Mouse (Mus musculus): ENCODE results near the gene Gm28035. TPM values are rescaled to one million over a fixed set of nuclear protein-coding genes. Genes with fewer than 3 reads are reported as not detected.

The Gm28035 gene
- total and polyA plus RNA-seq, 3 experiments, result 4.6 to 7.6 (median 6.0) TPM

GRCm38 (mm10) chr2:30261064-30261736 is 20.8 kb downstream of the Gm28035 start:
- intact Hi-C loops (cut with DNase I), result no loop called here
- H3K36me3 ChIP-seq (ENCODE audit: control insufficient read depth, insufficient read depth, low read length), result peaks cover 52% of the 10 kb centered on the region
- no peak for TF ChIP-seq POLR2A (IDR thresholded peaks at IDR 0.05; ENCODE audit: insufficient read depth, low read depth, low read length)
- no peak for TF ChIP-seq EP300 (IDR thresholded peaks at IDR 0.05; ENCODE audit: insufficient read depth, low read depth, low read length)
- TF ChIP-seq CTCF (IDR thresholded peaks at IDR 0.05), result peak; percentile 59
- H3K4me1 ChIP-seq (ENCODE audit: control insufficient read depth, insufficient read depth, low read length), result peaks cover 62% of the 10 kb centered on the region
- H3K79me2 ChIP-seq (replicated peaks; ENCODE audit: control insufficient read depth, insufficient read depth, low read length), result peaks cover 7% of the 10 kb centered on the region
- no peak overlapping the region for H3K9ac ChIP-seq (ENCODE audit: low read depth, low read length)
- H3K27me3 ChIP-seq (ENCODE audit: control insufficient read depth, insufficient read depth, low read length), result no peaks in the 10 kb centered on the region
- H3K27ac ChIP-seq, result peak overlapping the region; percentile 97
- peak in 1 of 2 experiments; percentile 8 for DNase-seq
- WGBS, result 78% methylated on average over 4 of the region's 4 CpGs
- no peak overlapping the region for H3K4me3 ChIP-seq

- Histone ChIP-seq H3K4me1 (ENCODE audit: control insufficient read depth, insufficient read depth, low read length) (peaks cover 69% of the 10 kb centered on the region), H3K36me3 (ENCODE audit: control insufficient read depth, insufficient read depth, low read length) (peaks cover 50% of the 10 kb centered on the region), H3K27me3 (ENCODE audit: control insufficient read depth, insufficient read depth, low read length) (no peaks in the 10 kb centered on the region), H3K4me3 (peak overlapping the region; percentile 5; the same call in 1 of the 2 replicates), H3K27ac (peak overlapping the region; percentile 97), H3K9ac (ENCODE audit: low read depth, low read length) (peak overlapping the region; percentile 40), H3K79me2 (replicated peaks; ENCODE audit: control insufficient read depth, insufficient read depth, low read length) (peaks cover 6% of the 10 kb centered on the region)
- DNase-seq, result peak in 1 of 2 experiments; percentile 22
- 73% methylated on average over 18 of the region's 18 CpGs for WGBS
- TF ChIP-seq EP300 (IDR thresholded peaks at IDR 0.05; ENCODE audit: insufficient read depth, low read depth, low read length) (no peak), CTCF (IDR thresholded peaks at IDR 0.05) (no peak), POLR2A (IDR thresholded peaks at IDR 0.05; ENCODE audit: insufficient read depth, low read depth, low read length) (no peak)
- intact Hi-C loops (cut with DNase I), result no loop called here
Measured at GRCm38 (mm10) chr2:30261921-30262839, 21.8 kb downstream of the Gm28035 start.

- 0 out of 2 replicates have a peak overlapping the region, but pooled peaks have one; percentile 20 for H3K4me3 ChIP-seq
Measured at GRCm38 (mm10) chr2:30262840-30263441, 22.6 kb downstream of the Gm28035 start.

GRCm38 (mm10) chr2:30263811-30264210 is 23.4 kb downstream of the Gm28035 start:
- Histone ChIP-seq H3K27me3 (ENCODE audit: control insufficient read depth, insufficient read depth, low read length) (no peaks in the 10 kb centered on the region), H3K79me2 (replicated peaks; ENCODE audit: control insufficient read depth, insufficient read depth, low read length) (peaks cover 2% of the 10 kb centered on the region), H3K9ac (ENCODE audit: low read depth, low read length) (no peak overlapping the region), H3K4me3 (no peak overlapping the region), H3K36me3 (ENCODE audit: control insufficient read depth, insufficient read depth, low read length) (peaks cover 41% of the 10 kb centered on the region), H3K27ac (peak overlapping the region; percentile 97), H3K4me1 (ENCODE audit: control insufficient read depth, insufficient read depth, low read length) (peaks cover 63% of the 10 kb centered on the region)
- no peak for TF ChIP-seq POLR2A (IDR thresholded peaks at IDR 0.05; ENCODE audit: insufficient read depth, low read depth, low read length)
- no peak for TF ChIP-seq EP300 (IDR thresholded peaks at IDR 0.05; ENCODE audit: insufficient read depth, low read depth, low read length)
- TF ChIP-seq CTCF (IDR thresholded peaks at IDR 0.05), result no peak
- 76% methylated on average over 6 of the region's 6 CpGs for WGBS
- intact Hi-C loops (cut with DNase I), result no loop called here
- peak in 1 of 2 experiments; percentile 23 for DNase-seq

More at GRCm38 (mm10) chr2:30262840-30263441, 22.6 kb downstream of the Gm28035 start:
- intact Hi-C loops (cut with DNase I), result no loop called here
- peaks cover 43% of the 10 kb centered on the region for H3K36me3 ChIP-seq (ENCODE audit: control insufficient read depth, insufficient read depth, low read length)
- TF ChIP-seq POLR2A (IDR thresholded peaks at IDR 0.05; ENCODE audit: insufficient read depth, low read depth, low read length), result 0 out of 2 replicates have a peak, but pooled peaks have one; percentile 23
- no peak for TF ChIP-seq CTCF (IDR thresholded peaks at IDR 0.05)
- TF ChIP-seq EP300 (IDR thresholded peaks at IDR 0.05; ENCODE audit: insufficient read depth, low read depth, low read length), result peak; percentile 91
- 7% methylated on average over 4 of the region's 4 CpGs for WGBS
- peaks cover 2% of the 10 kb centered on the region for H3K79me2 ChIP-seq (replicated peaks; ENCODE audit: control insufficient read depth, insufficient read depth, low read length)
- no peaks in the 10 kb centered on the region for H3K27me3 ChIP-seq (ENCODE audit: control insufficient read depth, insufficient read depth, low read length)
- H3K9ac ChIP-seq (ENCODE audit: low read depth, low read length), result no peak overlapping the region
- peaks cover 64% of the 10 kb centered on the region for H3K4me1 ChIP-seq (ENCODE audit: control insufficient read depth, insufficient read depth, low read length)
- peak overlapping the region; percentile 97 for H3K27ac ChIP-seq
- peak; percentile 76 to 78 for DNase-seq

GRCm38 (mm10) chr2:30264671-30265519 is 24.5 kb downstream of the Gm28035 start:
- H3K9ac ChIP-seq (ENCODE audit: low read depth, low read length), result peak overlapping the region; percentile 48

More at GRCm38 (mm10) chr2:30264671-30265519, 24.5 kb downstream of the Gm28035 start:
- H3K27me3 ChIP-seq (ENCODE audit: control insufficient read depth, insufficient read depth, low read length), result no peaks in the 10 kb centered on the region
- H3K36me3 ChIP-seq (ENCODE audit: control insufficient read depth, insufficient read depth, low read length), result peaks cover 41% of the 10 kb centered on the region
- no peak overlapping the region for H3K4me3 ChIP-seq
- intact Hi-C loops (cut with DNase I), result loop anchor here (1.0 kb wide), 1 partner anchor 25 kb away; the partner anchor contains the start of gene Gm28035
- H3K27ac ChIP-seq, result peak overlapping the region; percentile 97
- H3K4me1 ChIP-seq (ENCODE audit: control insufficient read depth, insufficient read depth, low read length), result peaks cover 60% of the 10 kb centered on the region
- H3K79me2 ChIP-seq (replicated peaks; ENCODE audit: control insufficient read depth, insufficient read depth, low read length), result peaks cover 2% of the 10 kb centered on the region
- 23% methylated on average over 7 of the region's 7 CpGs for WGBS
- TF ChIP-seq CTCF (IDR thresholded peaks at IDR 0.05) (no peak), EP300 (IDR thresholded peaks at IDR 0.05; ENCODE audit: insufficient read depth, low read depth, low read length) (no peak), POLR2A (IDR thresholded peaks at IDR 0.05; ENCODE audit: insufficient read depth, low read depth, low read length) (no peak; the same call in 1 of the 2 replicates)
- peak in 1 of 2 experiments; percentile 37 for DNase-seq
